Mouse (Mus musculus) MEL (cell line): ENCODE measurements around the gene Tcf7. TPM values are rescaled to one million over a fixed set of nuclear protein-coding genes. Genes with fewer than 3 reads are reported as not detected.

Experiments
- DNase-seq: peaks from one replicate; pipeline ENCODE4 v3.0.0; 2011; ENCODE audit warnings: low read depth, low spot score
- H3K27ac ChIP-seq: 2 replicates; pipeline ENCODE4 v1.5.1; 2012; ENCODE audit warnings: low read depth, mild to moderate bottlenecking, control low read depth, low read length, moderate library complexity; ENCODE audit not compliant: control insufficient read depth
- H3K27me3 ChIP-seq, 2 experiments: fragments of 150-350 bp in 1 of 2; sonication (generic) in 1 of 2; 2 replicates each; pipeline ENCODE4 v1.6.1; 2012; ENCODE audit warnings: low read length in 2 of 2, mild to moderate bottlenecking in 2 of 2, improper control_type of control experiment in 1 of 2, moderate library complexity in 1 of 2; ENCODE audit not compliant: insufficient read depth in 2 of 2, control insufficient read depth in 1 of 2
- H3K36me3 ChIP-seq, 2 experiments: 2 replicates each; pipeline ENCODE4 v1.6.1; 2012 to 2014; ENCODE audit warnings: low read length in 2 of 2, improper control_type of control experiment in 1 of 2, inconsistent platforms in 1 of 2, mild to moderate bottlenecking in 1 of 2; ENCODE audit not compliant: insufficient read depth in 2 of 2, control insufficient read depth in 1 of 2
- H3K4me1 ChIP-seq, 2 experiments: fragments of 150-350 bp in 1 of 2; sonication (generic) in 1 of 2; 2 replicates each; pipeline ENCODE4 v1.6.1; 2012; ENCODE audit warnings: low read length in 2 of 2, improper control_type of control experiment in 1 of 2, mild to moderate bottlenecking in 1 of 2; ENCODE audit not compliant: insufficient read depth in 2 of 2, control insufficient read depth in 1 of 2
- H3K4me3 ChIP-seq, 2 experiments: fragments of 150-350 bp in 1 of 2; sonication (generic) in 1 of 2; 2 replicates each; pipeline ENCODE4 v1.5.1; 2012; ENCODE audit warnings: low read depth in 2 of 2, low read length in 2 of 2, mild to moderate bottlenecking in 2 of 2, moderate library complexity in 2 of 2, control low read depth in 1 of 2, improper control_type of control experiment in 1 of 2; ENCODE audit not compliant: control insufficient read depth in 1 of 2, insufficient read depth in 1 of 2
- H3K79me2 ChIP-seq: 2 replicates; pipeline ENCODE4 v1.6.1; 2012; ENCODE audit warnings: mild to moderate bottlenecking, low read length, moderate library complexity; ENCODE audit not compliant: control insufficient read depth, poor library complexity, insufficient read depth
- H3K9ac ChIP-seq: 2 replicates; pipeline ENCODE4 v1.6.1; 2012; ENCODE audit warnings: low read depth, mild to moderate bottlenecking, control low read depth, low read length, moderate library complexity; ENCODE audit not compliant: control insufficient read depth, poor library complexity, severe bottlenecking
- H3K9me3 ChIP-seq: fragments of 150-350 bp; sonication (generic); replicated peaks from 2 replicates; pipeline ENCODE4 v1.6.1; 2012; ENCODE audit warnings: mild to moderate bottlenecking, low read length, improper control_type of control experiment, moderate library complexity; ENCODE audit not compliant: insufficient read depth
- BHLHE40 ChIP-seq: IDR thresholded peaks from 2 replicates; pipeline ENCODE4 v1.6.1; 2012; ENCODE audit warnings: low read depth, mild to moderate bottlenecking, inconsistent platforms, low read length, improper control_type of control experiment, borderline replicate concordance
- CHD1 ChIP-seq: IDR thresholded peaks from 2 replicates; pipeline ENCODE4 v1.6.1; 2012; ENCODE audit warnings: low read depth, mild to moderate bottlenecking, inconsistent platforms, low read length, improper control_type of control experiment
- CTCF ChIP-seq, 3 experiments: IDR thresholded peaks in 2 of 3; conservative IDR thresholded peaks in 1 of 3; 2 replicates each; pipeline ENCODE4 v1.5.1; 2011 to 2012; ENCODE audit warnings: low read length in 3 of 3, low read depth in 2 of 3, mild to moderate bottlenecking in 2 of 3, improper control_type of control experiment in 1 of 3, inconsistent platforms in 1 of 3, mixed read lengths in 1 of 3, moderate library complexity in 1 of 3; ENCODE audit not compliant: control insufficient read depth in 1 of 3, insufficient read depth in 1 of 3, poor library complexity in 1 of 3, severe bottlenecking in 1 of 3
- E2F4 ChIP-seq: IDR thresholded peaks from 2 replicates; pipeline ENCODE4 v1.6.1; 2011; ENCODE audit warnings: low read depth, low read length, improper control_type of control experiment, borderline replicate concordance
- EP300 ChIP-seq, 2 experiments: IDR thresholded peaks; 2 replicates each; pipeline ENCODE4 v1.6.1; 2011; ENCODE audit warnings: improper control_type of control experiment in 2 of 2, low read length in 2 of 2, low read depth in 1 of 2, mild to moderate bottlenecking in 1 of 2
- GATA1 ChIP-seq: IDR thresholded peaks from 2 replicates; pipeline ENCODE4 v1.6.1; 2011; ENCODE audit warnings: low read depth, low read length, improper control_type of control experiment
- HCFC1 ChIP-seq: IDR thresholded peaks from 2 replicates; pipeline ENCODE4 v1.6.1; 2012; ENCODE audit warnings: low read depth, mild to moderate bottlenecking, inconsistent platforms, low read length, improper control_type of control experiment, moderate library complexity
- JUND ChIP-seq: IDR thresholded peaks from 2 replicates; pipeline ENCODE4 v1.6.1; 2011; ENCODE audit warnings: low read depth, mild to moderate bottlenecking, improper control_type of control experiment, low read length
- KAT2A ChIP-seq: conservative IDR thresholded peaks from 2 replicates; pipeline ENCODE4 v1.6.1; 2012; ENCODE audit warnings: low read depth, low read length, improper control_type of control experiment, inconsistent platforms
- MAZ ChIP-seq: IDR thresholded peaks from 2 replicates; pipeline ENCODE4 v1.6.1; 2012; ENCODE audit warnings: low read depth, mild to moderate bottlenecking, inconsistent platforms, low read length, improper control_type of control experiment
- MEF2A ChIP-seq: IDR thresholded peaks from 2 replicates; pipeline ENCODE4 v1.6.1; 2014; ENCODE audit warnings: low read depth, mild to moderate bottlenecking, inconsistent platforms, low read length, improper control_type of control experiment; ENCODE audit not compliant: poor library complexity, insufficient replicate concordance, severe bottlenecking; ENCODE audit errors: extremely low read depth
- MXI1 ChIP-seq: IDR thresholded peaks from 2 replicates; pipeline ENCODE4 v1.6.1; 2011; ENCODE audit warnings: mild to moderate bottlenecking, low read depth, low read length, improper control_type of control experiment
- MYB ChIP-seq: IDR thresholded peaks from 2 replicates; pipeline ENCODE4 v1.6.1; 2011; ENCODE audit warnings: mild to moderate bottlenecking, low read depth, low read length, improper control_type of control experiment
- MYC ChIP-seq: IDR thresholded peaks from 2 replicates; pipeline ENCODE4 v1.6.1; 2011; ENCODE audit warnings: low read depth, mild to moderate bottlenecking, low read length, improper control_type of control experiment, moderate library complexity
- NELFE ChIP-seq: IDR thresholded peaks from 2 replicates; pipeline ENCODE4 v1.6.1; 2011; ENCODE audit warnings: low read depth, low read length, improper control_type of control experiment
- NRF1 ChIP-seq: IDR thresholded peaks from 2 replicates; pipeline ENCODE4 v1.6.1; 2014; ENCODE audit warnings: low read depth, mild to moderate bottlenecking, inconsistent platforms, low read length, improper control_type of control experiment, moderate library complexity; ENCODE audit not compliant: poor library complexity, insufficient read depth, severe bottlenecking
- POLR2A ChIP-seq, 2 experiments: IDR thresholded peaks; 2 replicates each; pipeline ENCODE4 v1.6.1; 2011 to 2012; ENCODE audit warnings: low read length in 2 of 2, mild to moderate bottlenecking in 2 of 2, control low read depth in 1 of 2, improper control_type of control experiment in 1 of 2, low read depth in 1 of 2, moderate library complexity in 1 of 2; ENCODE audit not compliant: control insufficient read depth in 1 of 2, insufficient read depth in 1 of 2, poor library complexity in 1 of 2
- POLR2AphosphoS5 ChIP-seq: IDR thresholded peaks from 2 replicates; pipeline ENCODE4 v1.6.1; 2012; ENCODE audit warnings: low read depth, borderline replicate concordance, mild to moderate bottlenecking, inconsistent platforms, low read length, moderate library complexity, mixed read lengths
- RAD21 ChIP-seq: IDR thresholded peaks from 2 replicates; pipeline ENCODE4 v1.6.1; 2011; ENCODE audit warnings: mild to moderate bottlenecking, low read depth, low read length, improper control_type of control experiment
- RCOR1 ChIP-seq: IDR thresholded peaks from 2 replicates; pipeline ENCODE4 v1.6.1; 2012; ENCODE audit warnings: low read depth, mild to moderate bottlenecking, inconsistent platforms, low read length, improper control_type of control experiment
- SIN3A ChIP-seq: IDR thresholded peaks from 2 replicates; pipeline ENCODE4 v1.6.1; 2012; ENCODE audit warnings: low read length, improper control_type of control experiment, inconsistent platforms
- SMC3 ChIP-seq: IDR thresholded peaks from 2 replicates; pipeline ENCODE4 v1.6.1; 2011; ENCODE audit warnings: low read depth, low read length, improper control_type of control experiment
- TAL1 ChIP-seq: IDR thresholded peaks from 2 replicates; pipeline ENCODE4 v1.6.1; 2012; ENCODE audit warnings: mild to moderate bottlenecking, inconsistent platforms, low read length, moderate library complexity, mixed read lengths
- TBP ChIP-seq: IDR thresholded peaks from 2 replicates; pipeline ENCODE4 v1.8.0; 2011; ENCODE audit warnings: low read depth, low read length, improper control_type of control experiment
- TCF12 ChIP-seq: IDR thresholded peaks from 2 replicates; pipeline ENCODE4 v1.6.1; 2014; ENCODE audit warnings: low read depth, mild to moderate bottlenecking, inconsistent platforms, low read length, improper control_type of control experiment, moderate library complexity
- UBTF ChIP-seq: IDR thresholded peaks from 2 replicates; pipeline ENCODE4 v1.6.1; 2012; ENCODE audit warnings: low read depth, mild to moderate bottlenecking, inconsistent platforms, low read length, improper control_type of control experiment, moderate library complexity, borderline replicate concordance; ENCODE audit not compliant: insufficient read depth
- USF1 ChIP-seq: IDR thresholded peaks from 2 replicates; pipeline ENCODE4 v1.6.1; 2014; ENCODE audit warnings: low read depth, mild to moderate bottlenecking, inconsistent platforms, low read length, improper control_type of control experiment, moderate library complexity
- USF2 ChIP-seq, 2 experiments: IDR thresholded peaks; 2 replicates each; pipeline ENCODE4 v1.6.1; 2011 to 2012; ENCODE audit warnings: improper control_type of control experiment in 2 of 2, low read length in 2 of 2, borderline replicate concordance in 1 of 2, inconsistent platforms in 1 of 2, low read depth in 1 of 2, mild to moderate bottlenecking in 1 of 2; ENCODE audit not compliant: insufficient read depth in 1 of 2
- ZC3H11A ChIP-seq: IDR thresholded peaks from 2 replicates; pipeline ENCODE4 v1.6.1; 2012; ENCODE audit warnings: low read depth, mild to moderate bottlenecking, inconsistent platforms, low read length, improper control_type of control experiment
- ZNF384 ChIP-seq: IDR thresholded peaks from 2 replicates; pipeline ENCODE4 v1.6.1; 2012; ENCODE audit warnings: low read depth, mild to moderate bottlenecking, inconsistent platforms, low read length, improper control_type of control experiment
- polyA plus RNA-seq, 2 experiments: library from polyadenylated mRNA; stranded (reverse) in 1 of 2; unstranded in 1 of 2; fragments of >175 nt in 1 of 2; fragments of >200 nt in 1 of 2; gene quantifications; 2 replicates each; pipeline versions ENCODE4 v1.2.1 to v1.2.4; 2012; ENCODE audit warnings: low replicate concordance in 2 of 2, low read depth in 1 of 2; ENCODE audit not compliant: insufficient read length in 2 of 2, insufficient read depth in 1 of 2, missing spikeins in 1 of 2
- total RNA-seq: library from RNA; depleted of rRNA; stranded (reverse); fragments of 300-350 nt; gene quantifications from 2 replicates; pipeline ENCODE4 v1.2.3, GENCODE M21; 2012

Gene Tcf7
- total and polyA plus RNA-seq, 3 experiments: 0.12 to 2.3 TPM; not detected in 1

GRCm38 (mm10) chr11:52223968-52224682, 58.7 kb downstream of the Tcf7 start (continued):
- no peak for TF ChIP-seq SMC3
- TF ChIP-seq POLR2AphosphoS5: no peak
- TF ChIP-seq MXI1: 0 out of 2 replicates have a peak, but pooled peaks have one; percentile 12
- TF ChIP-seq USF1: 0 out of 2 replicates have a peak, but pooled peaks have one; percentile 10
- TF ChIP-seq TBP: peak; percentile 54; the same call in 1 of the 2 replicates
- TF ChIP-seq NELFE: no peak
- 0 out of 2 replicates have a peak, but pooled peaks have one; percentile 21 for TF ChIP-seq E2F4
- peak; percentile 71 for TF ChIP-seq SIN3A
- no peak for TF ChIP-seq KAT2A
- TF ChIP-seq CTCF (IDR thresholded peaks at IDR 0.05 in 2 of 3, conservative IDR thresholded peaks at IDR 0.05 in 1 of 3; ENCODE audit: control insufficient read depth in 1 of 3, insufficient read depth in 1 of 3, low read depth in 2 of 3, low read length in 3 of 3, poor library complexity in 1 of 3, severe bottlenecking in 1 of 3): peak in 1 of 3 experiments; percentile 0; a peak in 1 of 6 replicates
- TF ChIP-seq MEF2A: no peak
- peak; percentile 42; the same call in 1 of the 2 replicates for TF ChIP-seq MAZ
- no peak for TF ChIP-seq GATA1
- TF ChIP-seq ZNF384: 0 out of 2 replicates have a peak, but pooled peaks have one; percentile 20

GRCm38 (mm10) chr11:52222891-52223290, 59.9 kb downstream of the Tcf7 start:
- peak; percentile 86 for DNase-seq
- Histone ChIP-seq H3K9ac (no peak overlapping the region), H3K9me3 (no peaks in the 10 kb centered on the region), H3K27me3 (no peaks in the 10 kb centered on the region), H3K4me1 (peaks cover 12 to 22% of the 10 kb centered on the region in 2 experiments), H3K79me2 (no peaks in the 10 kb centered on the region), H3K36me3 (peaks cover 0 to 13% of the 10 kb centered on the region in 2 experiments; a peak in 2 of 4 replicates), H3K27ac (no peak overlapping the region), H3K4me3 (peak overlapping the region in 1 of 2 experiments; percentile 6; a peak in 1 of 4 replicates)
- TF ChIP-seq GATA1 (no peak), USF1 (no peak), BHLHE40 (no peak), TAL1 (no peak), USF2 (IDR thresholded peaks at IDR 0.05; ENCODE audit: borderline replicate concordance in 1 of 2, insufficient read depth in 1 of 2, low read depth in 1 of 2, low read length in 2 of 2) (no peak), SMC3 (peak; percentile 59), RAD21 (peak; percentile 59), NRF1 (no peak), E2F4 (no peak), CHD1 (no peak), MAZ (no peak), UBTF (no peak), KAT2A (no peak), HCFC1 (0 out of 2 replicates have a peak, but pooled peaks have one; percentile 42), MYB (no peak), TCF12 (no peak), POLR2A (IDR thresholded peaks at IDR 0.05; ENCODE audit: control insufficient read depth in 1 of 2, insufficient read depth in 1 of 2, low read depth in 1 of 2, low read length in 2 of 2, poor library complexity in 1 of 2) (no peak), SIN3A (peak; percentile 54; the same call in 1 of the 2 replicates), CTCF (IDR thresholded peaks at IDR 0.05 in 2 of 3, conservative IDR thresholded peaks at IDR 0.05 in 1 of 3; ENCODE audit: control insufficient read depth in 1 of 3, insufficient read depth in 1 of 3, low read depth in 2 of 3, low read length in 3 of 3, poor library complexity in 1 of 3, severe bottlenecking in 1 of 3) (peak; percentile 54 to 74 (median 70)), ZC3H11A (peak; percentile 62; the same call in 1 of the 2 replicates), EP300 (IDR thresholded peaks at IDR 0.05; ENCODE audit: low read depth in 1 of 2, low read length in 2 of 2) (no peak), RCOR1 (no peak), MYC (peak; percentile 92; the same call in 1 of the 2 replicates), JUND (no peak), POLR2AphosphoS5 (no peak), MEF2A (no peak)
